Mouse (Mus musculus): ENCODE data around the gene Mvb12b. TPM values are rescaled to one million over a fixed set of nuclear protein-coding genes. Genes with fewer than 3 reads are reported as not detected.

Mvb12b gene
- polyA plus RNA-seq, 2 experiments: 6.9 to 8.3 TPM

DNA sequence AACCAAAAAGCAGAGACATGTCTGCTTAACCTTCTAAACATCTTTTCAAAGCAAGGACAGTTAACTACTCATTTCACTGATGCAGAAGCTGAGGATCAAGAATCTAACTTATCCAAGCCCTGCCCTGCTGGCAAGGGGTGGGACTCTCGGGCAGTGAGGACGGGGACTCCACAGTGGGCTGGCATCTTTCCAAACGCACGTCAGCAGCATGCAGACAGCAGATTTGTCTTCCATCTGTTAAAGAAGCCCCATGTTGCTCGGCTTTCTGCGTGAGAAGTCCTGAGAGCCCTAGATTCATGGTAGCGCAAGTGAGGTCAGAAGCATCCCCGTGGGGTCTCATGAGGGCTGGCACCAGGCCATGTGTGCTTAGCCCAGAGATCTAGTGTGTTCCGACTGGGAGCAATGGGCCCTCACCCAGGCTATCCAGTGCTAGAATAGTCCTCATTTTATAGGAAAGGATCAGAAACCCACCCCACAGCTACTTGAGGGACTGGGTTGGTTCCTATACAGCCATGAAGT is 167.3 kb downstream of the Mvb12b start:
- 55% methylated on average over 9 of the region's 9 CpGs for WGBS (ENCODE audit: insufficient replicate concordance)
- no peak overlapping the region for H3K9ac ChIP-seq (replicated peaks)
- H3K4me2 ChIP-seq (ENCODE audit: low read depth): no peak overlapping the region
- H3K4me1 ChIP-seq (replicated peaks; ENCODE audit: control insufficient read depth in 2 of 2, insufficient read depth in 2 of 2, low read length in 1 of 2): no peaks in the 10 kb centered on the region
- ATAC-seq (ENCODE audit: insufficient read depth) (no peak), DNase-seq (ENCODE audit: low read depth in 3 of 3, low spot score in 3 of 3) (no peak)
- H3K27me3 ChIP-seq (ENCODE audit: control insufficient read depth, insufficient read depth, low read length): no peaks in the 10 kb centered on the region; the same call in 1 of the 2 replicates
- H3K9me3 ChIP-seq (ENCODE audit: control insufficient read depth, low read length): no peaks in the 10 kb centered on the region
- no peak overlapping the region for H3K27ac ChIP-seq
- TF ChIP-seq CTCF (IDR thresholded peaks at IDR 0.05; ENCODE audit: low read depth) (no peak), EP300 (IDR thresholded peaks at IDR 0.05; ENCODE audit: low read depth) (no peak)
- no peak overlapping the region for H3K4me3 ChIP-seq (ENCODE audit: insufficient read depth in 1 of 2, low read depth in 2 of 2, low read length in 2 of 2)
- no peaks in the 10 kb centered on the region for H3K36me3 ChIP-seq (replicated peaks; ENCODE audit: control insufficient read depth, insufficient read depth, low read depth)

DNA sequence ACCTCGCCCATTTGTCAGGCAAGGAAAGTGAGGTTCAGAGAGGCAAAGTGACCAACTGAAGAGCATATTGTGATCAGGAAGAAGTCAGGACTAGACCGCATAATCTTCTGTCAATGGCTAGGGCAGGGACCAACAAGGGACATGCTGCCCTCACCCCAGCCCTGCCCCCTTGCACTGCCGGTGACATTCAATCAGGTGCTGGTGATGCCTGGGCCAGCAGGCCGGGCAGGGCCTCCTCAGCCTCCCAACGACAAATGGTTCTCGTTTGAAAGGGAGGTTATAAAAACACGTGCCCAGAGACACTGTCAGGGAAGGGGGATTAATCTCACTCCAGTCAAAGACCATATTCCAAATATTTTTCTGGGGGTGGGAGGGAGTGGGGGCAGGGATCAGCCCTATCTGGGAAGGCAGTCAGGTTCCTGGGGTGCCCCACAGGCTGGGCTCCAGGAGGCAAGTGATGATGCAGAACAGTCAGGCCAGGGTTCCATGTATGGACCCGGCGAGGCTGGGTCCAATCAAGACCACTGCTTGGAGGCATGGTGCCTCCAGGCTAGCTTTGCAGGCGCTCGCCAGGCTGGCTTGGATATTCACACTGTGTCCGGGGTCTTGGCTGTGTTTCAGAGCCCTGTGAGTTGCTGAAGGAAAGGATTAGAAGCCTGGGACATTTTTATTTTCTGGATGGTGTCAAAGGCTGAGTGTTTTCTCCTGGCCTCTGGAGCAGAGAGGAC is 168.2 kb downstream of the Mvb12b start:
- no peaks in the 10 kb centered on the region for H3K36me3 ChIP-seq (replicated peaks; ENCODE audit: control insufficient read depth, insufficient read depth, low read depth)
- WGBS (ENCODE audit: insufficient replicate concordance): 58% methylated on average over 12 of the region's 12 CpGs
- H3K4me3 ChIP-seq (ENCODE audit: insufficient read depth in 1 of 2, low read depth in 2 of 2, low read length in 2 of 2): no peak overlapping the region
- no peak for DNase-seq (ENCODE audit: low read depth in 3 of 3, low spot score in 3 of 3)
- no peak for ATAC-seq (ENCODE audit: insufficient read depth)
- no peak overlapping the region for H3K4me2 ChIP-seq (ENCODE audit: low read depth)
- no peak overlapping the region for H3K9ac ChIP-seq (replicated peaks)
- no peak overlapping the region for H3K27ac ChIP-seq
- TF ChIP-seq EP300 (IDR thresholded peaks at IDR 0.05; ENCODE audit: low read depth) (no peak), CTCF (IDR thresholded peaks at IDR 0.05; ENCODE audit: low read depth) (no peak)
- H3K9me3 ChIP-seq (ENCODE audit: control insufficient read depth, low read length): no peaks in the 10 kb centered on the region
- H3K4me1 ChIP-seq (replicated peaks; ENCODE audit: control insufficient read depth in 2 of 2, insufficient read depth in 2 of 2, low read length in 1 of 2): no peaks in the 10 kb centered on the region
- no peaks in the 10 kb centered on the region; the same call in 1 of the 2 replicates for H3K27me3 ChIP-seq (ENCODE audit: control insufficient read depth, insufficient read depth, low read length)

DNA sequence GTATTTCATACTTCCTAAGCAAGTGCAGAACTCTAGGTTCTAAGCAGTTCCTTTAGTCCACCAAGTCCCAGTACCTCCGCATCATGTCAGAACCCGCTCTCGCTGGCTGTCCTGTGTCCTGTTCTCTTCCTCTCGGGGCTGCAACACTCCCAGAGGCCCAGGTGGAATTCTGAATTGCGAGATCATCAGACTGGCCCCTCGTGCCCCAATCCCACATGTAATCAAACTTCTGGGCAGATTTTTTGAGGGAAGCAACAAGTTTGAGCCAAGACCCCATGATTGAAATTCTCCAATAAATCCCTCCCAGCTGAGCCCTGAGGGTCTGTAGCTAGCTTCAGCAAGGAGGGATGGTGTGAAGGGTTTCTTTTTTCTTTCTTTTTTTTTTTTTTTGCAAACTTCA is 169.2 kb downstream of the Mvb12b start:
- no peak for TF ChIP-seq CTCF (IDR thresholded peaks at IDR 0.05; ENCODE audit: low read depth)
- WGBS (ENCODE audit: insufficient replicate concordance): 54% methylated on average over 6 of the region's 6 CpGs
- H3K4me2 ChIP-seq (ENCODE audit: low read depth): no peak overlapping the region
- H3K27ac ChIP-seq: no peak overlapping the region
- H3K9ac ChIP-seq (replicated peaks): no peak overlapping the region
- H3K27me3 ChIP-seq (ENCODE audit: control insufficient read depth, insufficient read depth, low read length): no peaks in the 10 kb centered on the region; the same call in 1 of the 2 replicates
- DNase-seq (ENCODE audit: low read depth in 3 of 3, low spot score in 3 of 3) (no peak), ATAC-seq (ENCODE audit: insufficient read depth) (no peak)
- no peaks in the 10 kb centered on the region for H3K36me3 ChIP-seq (replicated peaks; ENCODE audit: control insufficient read depth, insufficient read depth, low read depth)
- no peak overlapping the region for H3K4me3 ChIP-seq (ENCODE audit: insufficient read depth in 1 of 2, low read depth in 2 of 2, low read length in 2 of 2)
- H3K9me3 ChIP-seq (ENCODE audit: control insufficient read depth, low read length): no peaks in the 10 kb centered on the region
- H3K4me1 ChIP-seq (replicated peaks; ENCODE audit: control insufficient read depth in 2 of 2, insufficient read depth in 2 of 2, low read length in 1 of 2): no peaks in the 10 kb centered on the region

DNA sequence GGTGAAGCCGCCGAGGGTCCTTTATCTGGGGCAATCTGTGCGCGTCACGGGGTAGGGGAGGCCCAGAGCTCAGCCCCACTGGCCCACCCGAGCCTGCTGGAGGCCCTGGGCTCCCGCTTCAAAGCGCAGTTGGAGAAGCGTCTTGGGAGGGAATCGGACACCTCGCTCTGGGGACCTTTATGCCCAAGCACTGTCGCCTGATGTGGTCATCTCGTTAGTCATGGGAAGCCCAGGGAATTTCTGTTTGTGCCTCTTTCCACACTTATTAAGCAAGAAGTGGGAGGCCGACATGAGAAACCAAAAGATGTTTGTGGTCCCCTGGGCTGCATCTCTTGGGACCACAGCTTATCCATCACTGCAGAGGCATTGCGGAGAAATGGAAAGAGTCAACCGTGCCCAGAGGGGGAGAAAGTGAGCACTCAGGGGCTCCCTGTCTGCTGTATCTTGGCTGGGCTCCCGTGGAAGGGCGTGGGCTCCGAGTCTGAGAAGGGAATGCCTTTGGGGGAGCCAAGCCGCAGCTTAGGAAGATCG is 169.9 kb downstream of the Mvb12b start:
- no peaks in the 10 kb centered on the region for H3K36me3 ChIP-seq (replicated peaks; ENCODE audit: control insufficient read depth, insufficient read depth, low read depth)
- TF ChIP-seq CTCF (IDR thresholded peaks at IDR 0.05; ENCODE audit: low read depth) (no peak), EP300 (IDR thresholded peaks at IDR 0.05; ENCODE audit: low read depth) (no peak)
- H3K9ac ChIP-seq (replicated peaks): no peak overlapping the region
- H3K27me3 ChIP-seq (ENCODE audit: control insufficient read depth, insufficient read depth, low read length): no peaks in the 10 kb centered on the region; the same call in 1 of the 2 replicates
- H3K4me2 ChIP-seq (ENCODE audit: low read depth): no peak overlapping the region
- H3K27ac ChIP-seq: no peak overlapping the region
- no peak overlapping the region for H3K4me3 ChIP-seq (ENCODE audit: insufficient read depth in 1 of 2, low read depth in 2 of 2, low read length in 2 of 2)
- H3K9me3 ChIP-seq (ENCODE audit: control insufficient read depth, low read length): no peaks in the 10 kb centered on the region
- DNase-seq (ENCODE audit: low read depth in 3 of 3, low spot score in 3 of 3): no peak
- H3K4me1 ChIP-seq (replicated peaks; ENCODE audit: control insufficient read depth in 2 of 2, insufficient read depth in 2 of 2, low read length in 1 of 2): no peaks in the 10 kb centered on the region
- no peak for ATAC-seq (ENCODE audit: insufficient read depth)
- 29% methylated on average over 21 of the region's 21 CpGs for WGBS (ENCODE audit: insufficient replicate concordance)

DNA sequence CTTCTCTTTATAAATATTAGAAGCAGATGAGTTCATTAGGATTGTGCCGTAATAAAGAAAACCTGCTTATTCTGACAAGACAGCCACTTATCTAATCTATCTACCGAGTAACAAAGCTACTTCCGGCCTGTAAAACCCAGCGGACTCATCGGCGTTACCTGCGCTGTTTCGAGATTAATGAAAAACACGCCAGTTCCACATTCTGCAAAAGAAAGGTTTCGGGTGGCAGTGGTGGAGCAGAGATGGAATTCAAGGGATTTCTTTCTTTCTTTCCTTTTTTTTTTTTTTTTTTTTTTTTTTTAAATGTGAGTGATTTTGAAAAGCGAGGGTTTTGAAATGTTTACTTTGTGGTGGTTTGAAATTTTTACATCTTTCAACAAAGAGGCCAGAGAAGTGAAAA is 170.4 kb downstream of the Mvb12b start:
- H3K9ac ChIP-seq (replicated peaks): no peak overlapping the region
- no peaks in the 10 kb centered on the region for H3K36me3 ChIP-seq (replicated peaks; ENCODE audit: control insufficient read depth, insufficient read depth, low read depth)
- no peak overlapping the region for H3K4me3 ChIP-seq (ENCODE audit: insufficient read depth in 1 of 2, low read depth in 2 of 2, low read length in 2 of 2)
- WGBS (ENCODE audit: insufficient replicate concordance): 48% methylated on average over 11 of the region's 11 CpGs
- H3K4me1 ChIP-seq (replicated peaks; ENCODE audit: control insufficient read depth in 2 of 2, insufficient read depth in 2 of 2, low read length in 1 of 2): no peaks in the 10 kb centered on the region
- H3K27me3 ChIP-seq (ENCODE audit: control insufficient read depth, insufficient read depth, low read length): no peaks in the 10 kb centered on the region; the same call in 1 of the 2 replicates
- no peak for DNase-seq (ENCODE audit: low read depth in 3 of 3, low spot score in 3 of 3)
- TF ChIP-seq EP300 (IDR thresholded peaks at IDR 0.05; ENCODE audit: low read depth): no peak
- no peak for TF ChIP-seq CTCF (IDR thresholded peaks at IDR 0.05; ENCODE audit: low read depth)
- no peak overlapping the region for H3K27ac ChIP-seq
- ATAC-seq (ENCODE audit: insufficient read depth): no peak
- no peak overlapping the region for H3K4me2 ChIP-seq (ENCODE audit: low read depth)
- no peaks in the 10 kb centered on the region for H3K9me3 ChIP-seq (ENCODE audit: control insufficient read depth, low read length)
